In the genomic region with DNA sequence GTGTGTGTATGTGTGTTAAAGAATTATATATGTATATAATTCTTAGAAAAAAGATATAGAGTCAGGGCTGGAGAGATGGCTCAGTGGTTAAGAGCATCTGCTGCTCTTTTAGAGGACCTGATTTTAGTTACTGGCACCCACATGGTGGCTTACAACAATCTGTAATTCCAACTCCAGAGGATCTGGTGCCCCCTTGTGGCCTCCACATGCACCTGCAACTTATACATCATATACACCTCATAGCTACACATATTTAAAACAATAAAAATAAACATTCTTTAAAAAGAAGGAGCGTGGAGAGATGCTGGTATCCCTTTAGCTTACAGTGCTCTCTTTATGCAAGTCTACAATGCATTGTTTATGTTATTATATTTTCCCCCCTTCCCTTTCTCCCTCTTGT, we compare ENCODE assay signal across 25 mouse cellular contexts. TPM values are rescaled to one million over a fixed set of nuclear protein-coding genes. Genes with fewer than 3 reads are reported as not detected.
DNase-seq lines count a peak whose midpoint lies in the region; ATAC-seq and TF ChIP-seq lines count a peak whose summit lies in the region.
"Had no signal": no experiment of that assay in that cellular context is flagged by ENCODE, and none has a peak within 500 bp of the region (broad histone marks: within the 10 kb centered on the region; RNA-seq: fewer than 3 reads in every experiment).

No protein-coding gene starts in this region.

- peak; percentile 47 for TF ChIP-seq CTCF in heart, adult 2 months (IDR thresholded peaks at IDR 0.05)
- peak; percentile 47; the same call in 1 of the 2 replicates for TF ChIP-seq CTCF in liver, embryonic 14.5 days (IDR thresholded peaks at IDR 0.05; ENCODE audit: low read depth)
- peak; percentile 20 to 44; a peak in 2 of 4 replicates for TF ChIP-seq CTCF in CH12.LX (conservative IDR thresholded peaks at IDR 0.05 in 1 of 2, IDR thresholded peaks at IDR 0.05 in 1 of 2; ENCODE audit: low read depth in 2 of 2, low read length in 2 of 2)
- TF ChIP-seq CTCF in brain, embryonic 14.5 days (IDR thresholded peaks at IDR 0.05; ENCODE audit: borderline replicate concordance, extremely low read depth, insufficient read depth, insufficient read length) = peak; percentile 10; the same call in 1 of the 2 replicates

- dilution Hi-C loops in CH12.LX (cut with MboI; ENCODE audit: extremely low pct_ligation_motif_present, extremely low pct_unique_long_range_greater_than_20kb, low sequenced_read_pairs) = no loop called here

- in situ Hi-C loops in CH12.LX (cut with MboI; ENCODE audit: low pct_ligation_motif_present, low pct_unique_long_range_greater_than_20kb, low sequenced_read_pairs) = no loop called here

- H3K4me3 ChIP-seq in heart, adult 2 months = no peak overlapping the region
- H3K4me3 ChIP-seq in liver, embryonic 14.5 days (ENCODE audit: insufficient read depth in 1 of 2, low read depth in 2 of 2, low read length in 2 of 2) = no peak overlapping the region
- H3K4me3 ChIP-seq in CH12.LX (replicated peaks in 1 of 3; ENCODE audit: low read depth in 2 of 3, low read length in 2 of 3, poor library complexity in 1 of 3) = no peak overlapping the region
- H3K4me3 ChIP-seq: embryonic facial prominence, embryonic 13.5 days; forebrain, embryonic 15.5 days; heart, embryonic 12.5 days; hindbrain, embryonic 12.5 days; kidney, embryonic 15.5 days; liver, embryonic 13.5 days; megakaryocyte, embryonic 14.5 days; neural tube, embryonic 15.5 days; stomach, embryonic 15.5 days had no signal

- TF ChIP-seq EP300 in heart, adult 2 months (IDR thresholded peaks at IDR 0.05; ENCODE audit: insufficient read depth, low read depth, low read length) = no peak
- TF ChIP-seq EP300 in liver, embryonic 14.5 days (IDR thresholded peaks at IDR 0.05; ENCODE audit: low read depth) = no peak
- TF ChIP-seq EP300 in CH12.LX (IDR thresholded peaks at IDR 0.05; ENCODE audit: low read length) = no peak

- H3K9ac ChIP-seq in heart, adult 2 months (ENCODE audit: low read depth, low read length) = no peak overlapping the region
- H3K9ac ChIP-seq in liver, embryonic 14.5 days (replicated peaks) = no peak overlapping the region
- H3K9ac ChIP-seq in CH12.LX (ENCODE audit: insufficient read depth, low read depth) = no peak overlapping the region
- H3K9ac ChIP-seq: embryonic facial prominence, embryonic 13.5 days; forebrain, embryonic 15.5 days; heart, embryonic 12.5 days; hindbrain, embryonic 12.5 days; kidney, embryonic 15.5 days; liver, embryonic 13.5 days; neural tube, embryonic 15.5 days; stomach, embryonic 15.5 days had no signal

- H3K4me1 ChIP-seq in heart, adult 2 months (ENCODE audit: control insufficient read depth, insufficient read depth, low read length) = no peaks in the 10 kb centered on the region
- H3K4me1 ChIP-seq in liver, embryonic 14.5 days (replicated peaks; ENCODE audit: control insufficient read depth in 2 of 2, insufficient read depth in 2 of 2, low read length in 1 of 2) = no peaks in the 10 kb centered on the region
- peaks cover 0 to 11% of the 10 kb centered on the region in 2 experiments; a peak in 2 of 4 replicates for H3K4me1 ChIP-seq in CH12.LX (ENCODE audit: control insufficient read depth in 1 of 2, insufficient read depth in 2 of 2)
- H3K4me1 ChIP-seq: embryonic facial prominence, embryonic 13.5 days; forebrain, embryonic 15.5 days; heart, embryonic 12.5 days; hindbrain, embryonic 12.5 days; liver, embryonic 13.5 days; megakaryocyte, embryonic 14.5 days; neural tube, embryonic 15.5 days; stomach, embryonic 15.5 days had no signal

- ATAC-seq in liver, embryonic 14.5 days (ENCODE audit: insufficient read depth) = no peak
- ATAC-seq: forebrain, embryonic 15.5 days; inflammation-experienced regulatory T-cells, adult 6 months had no signal

- 92% methylated on average over 1 of the region's 1 CpGs for WGBS in heart, adult 2 months
- WGBS in liver, embryonic 14.5 days (ENCODE audit: insufficient replicate concordance) = 59% methylated on average over 1 of the region's 1 CpGs

- H3K4me2 ChIP-seq in liver, embryonic 14.5 days (ENCODE audit: low read depth) = no peak overlapping the region
- no peak overlapping the region for H3K4me2 ChIP-seq in CH12.LX (ENCODE audit: insufficient read depth, low read depth, poor library complexity, severe bottlenecking)
- H3K4me2 ChIP-seq: embryonic facial prominence, embryonic 13.5 days; forebrain, embryonic 15.5 days; heart, embryonic 12.5 days; hindbrain, embryonic 12.5 days; kidney, embryonic 15.5 days; liver, embryonic 13.5 days; neural tube, embryonic 15.5 days; stomach, embryonic 15.5 days had no signal

- TF ChIP-seq POLR2A in heart, adult 2 months (IDR thresholded peaks at IDR 0.05; ENCODE audit: insufficient read depth, low read depth, low read length) = no peak
- no peak for TF ChIP-seq POLR2A in CH12.LX (IDR thresholded peaks at IDR 0.05; ENCODE audit: low read depth, low read length)
- TF ChIP-seq POLR2A in brain, embryonic 14.5 days (IDR thresholded peaks at IDR 0.05; ENCODE audit: borderline replicate concordance, extremely low read depth, insufficient read depth, insufficient read length, poor library complexity, severe bottlenecking) = no peak

- H3K27ac ChIP-seq in heart, adult 2 months = no peak overlapping the region
- H3K27ac ChIP-seq in liver, embryonic 14.5 days = no peak overlapping the region
- no peak overlapping the region for H3K27ac ChIP-seq in CH12.LX (ENCODE audit: insufficient read depth, low read depth)
- H3K27ac ChIP-seq: embryonic facial prominence, embryonic 13.5 days; forebrain, embryonic 15.5 days; hindbrain, embryonic 12.5 days; kidney, embryonic 15.5 days; liver, embryonic 13.5 days; neural tube, embryonic 15.5 days; stomach, embryonic 15.5 days had no signal

- DNase-seq in heart, adult 2 months = no peak
- DNase-seq in heart, adult 18-20 months = no peak
- no peak for DNase-seq in liver, embryonic 14.5 days (ENCODE audit: low read depth in 3 of 3, low spot score in 3 of 3)
- no peak for DNase-seq in liver
- no peak for DNase-seq in CH12.LX (ENCODE audit: extremely low read depth)
- no peak for DNase-seq in brain, embryonic 14.5 days (ENCODE audit: low read depth)
- DNase-seq in left cerebral cortex, postnatal 14 days (ENCODE audit: low spot score in 2 of 2) = no peak
- DNase-seq: cerebellum, adult 9-11 months; heart, postnatal 14 days; layer of hippocampus, postnatal 36 days; left cerebral cortex, postnatal 4 days; liver, embryonic 13.5 days; lung, postnatal 10 days; midbrain, embryonic 14.5 days; thymus, adult 2 months had no signal

- intact Hi-C loops in heart, adult 2 months (cut with DNase I) = no loop called here
- intact Hi-C loops in left cerebral cortex, postnatal 14 days (cut with DNase I) = no loop called here

- no peaks in the 10 kb centered on the region for H3K36me3 ChIP-seq in heart, adult 2 months (ENCODE audit: control insufficient read depth, insufficient read depth, low read length)
- no peaks in the 10 kb centered on the region for H3K36me3 ChIP-seq in liver, embryonic 14.5 days (replicated peaks; ENCODE audit: control insufficient read depth, insufficient read depth, low read depth)
- H3K36me3 ChIP-seq in CH12.LX (replicated peaks in 1 of 2; ENCODE audit: control insufficient read depth in 1 of 2, insufficient read depth in 1 of 2, low read length in 1 of 2) = no peaks in the 10 kb centered on the region
- H3K36me3 ChIP-seq: embryonic facial prominence, embryonic 13.5 days; forebrain, embryonic 15.5 days; G1E; heart, embryonic 12.5 days; hindbrain, embryonic 12.5 days; liver, embryonic 13.5 days; neural tube, embryonic 15.5 days; stomach, embryonic 15.5 days had no signal

- no peaks in the 10 kb centered on the region for H3K79me2 ChIP-seq in heart, adult 2 months (replicated peaks; ENCODE audit: control insufficient read depth, insufficient read depth, low read length)
- no peaks in the 10 kb centered on the region for H3K79me2 ChIP-seq in CH12.LX (replicated peaks; ENCODE audit: control insufficient read depth, extremely low read depth, insufficient read depth, poor library complexity, severe bottlenecking)

- TF ChIP-seq RAD21 in CH12.LX (IDR thresholded peaks at IDR 0.05; ENCODE audit: low read depth, low read length) = no peak; the same call in none of the 2 replicates

- H3K27me3 ChIP-seq in heart, adult 2 months (ENCODE audit: control insufficient read depth, insufficient read depth, low read length) = no peaks in the 10 kb centered on the region
- no peaks in the 10 kb centered on the region for H3K27me3 ChIP-seq in liver, embryonic 14.5 days (ENCODE audit: control insufficient read depth, insufficient read depth, low read length)
- H3K27me3 ChIP-seq in CH12.LX (replicated peaks) = peaks cover 1% of the 10 kb centered on the region
- H3K27me3 ChIP-seq: embryonic facial prominence, embryonic 13.5 days; forebrain, embryonic 15.5 days; heart, embryonic 12.5 days; hindbrain, embryonic 12.5 days; kidney, embryonic 15.5 days; neural tube, embryonic 15.5 days; stomach, embryonic 15.5 days had no signal

- peaks cover 3% of the 10 kb centered on the region; the same call in 1 of the 2 replicates for H3K9me3 ChIP-seq in liver, embryonic 14.5 days (ENCODE audit: control insufficient read depth, low read length)
- H3K9me3 ChIP-seq in CH12.LX (replicated peaks; ENCODE audit: low read length) = no peaks in the 10 kb centered on the region
- H3K9me3 ChIP-seq: embryonic facial prominence, embryonic 13.5 days; forebrain, embryonic 15.5 days; heart, embryonic 12.5 days; hindbrain, embryonic 12.5 days; neural tube, embryonic 15.5 days; stomach, embryonic 15.5 days had no signal

RNA-seq across cellular contexts. Expression of gene Hsd17b14, which starts 10.2 kb away (rescaled TPM):
- under 1 TPM in 1 of 2 experiments, not detected in 1; 0.76 TPM for total RNA-seq in heart, adult 2 months (2021)
- polyA plus RNA-seq in heart, adult 2 months (2012; rRNA removed) = 0.45 and 0.47 TPM in 2 replicates
- under 1 TPM in 1 of 2 experiments, not detected in 1; 0.41 TPM for total RNA-seq in heart, adult 18-20 months (2021)
- polyA plus RNA-seq in liver, embryonic 14.5 days (2012; rRNA removed) = 0.95 and 2.1 TPM in 2 replicates
- polyA plus RNA-seq in liver, embryonic 14.5 days (2014; fragmentation: Nextera tagmentation; extraction: Ambion mirVana) = 1.2 and 2.5 TPM in 2 replicates
- total RNA-seq in CH12.LX (2012; rRNA removed) (not detected in 2 replicates), CH12.LX (2014; rRNA removed) (not detected in 2 replicates)
- polyA plus RNA-seq in CH12.LX (2012; ENCODE audit: insufficient read length, low read depth) = 1.5 and 2.3 TPM in 2 replicates
- polyA plus RNA-seq in brain, embryonic 14.5 days (2012; rRNA removed) = 0.25 and 0.44 TPM in 2 replicates
- not detected for total RNA-seq in left cerebral cortex, postnatal 14 days (2021)
- total RNA-seq: left cerebral cortex, postnatal 4 days had no signal
- polyA plus RNA-seq: forebrain, embryonic 15.5 days; midbrain, embryonic 14.5 days; neural tube, embryonic 15.5 days had no signal

RNA-seq across cellular contexts. Expression of gene Plekha4, which starts 18.4 kb away (rescaled TPM):
- total RNA-seq in heart, adult 2 months (2021) = 1 to 10 TPM; 2.9 to 3.2 TPM
- polyA plus RNA-seq in heart, adult 2 months (2012; rRNA removed) = 6.7 and 7.2 TPM in 2 replicates
- total RNA-seq in heart, adult 18-20 months (2021) = 1 to 10 TPM; 2.0 to 2.5 TPM
- 0.52 and 0.90 TPM in 2 replicates for polyA plus RNA-seq in liver, embryonic 14.5 days (2012; rRNA removed)
- polyA plus RNA-seq in liver, embryonic 14.5 days (2014; fragmentation: Nextera tagmentation; extraction: Ambion mirVana) = 0.40 and 0.41 TPM in 2 replicates
- total RNA-seq in CH12.LX (2012; rRNA removed) = 0.25 TPM in 2 replicates
- 0.28 TPM in 1 of 2 replicates, not detected in the other for total RNA-seq in CH12.LX (2014; rRNA removed)
- polyA plus RNA-seq in CH12.LX (2012; ENCODE audit: insufficient read length, low read depth) = 0.90 and 1.3 TPM in 2 replicates
- 1.7 and 3.6 TPM in 2 replicates for polyA plus RNA-seq in brain, embryonic 14.5 days (2012; rRNA removed)
- 1 to 10 TPM; 1.0 to 2.4 TPM for total RNA-seq in left cerebral cortex, postnatal 14 days (2021)

RNA-seq across cellular contexts. Expression of gene Ppp1r15a, which starts 18.5 kb away (rescaled TPM):
- 10 to 100 TPM; 27.3 to 29.6 TPM for total RNA-seq in heart, adult 2 months (2021)
- polyA plus RNA-seq in heart, adult 2 months (2012; rRNA removed) = 20.9 and 36.0 TPM in 2 replicates
- total RNA-seq in heart, adult 18-20 months (2021) = 10 to 100 TPM; 31.6 to 33.7 TPM
- 79.3 and 140 TPM in 2 replicates for polyA plus RNA-seq in liver, embryonic 14.5 days (2012; rRNA removed)
- 165 and 183 TPM in 2 replicates for polyA plus RNA-seq in liver, embryonic 14.5 days (2014; fragmentation: Nextera tagmentation; extraction: Ambion mirVana)
- total RNA-seq in CH12.LX (2012; rRNA removed) = 11.7 and 12.0 TPM in 2 replicates
- total RNA-seq in CH12.LX (2014; rRNA removed) = 12.5 and 13.9 TPM in 2 replicates
- 31.8 and 37.1 TPM in 2 replicates for polyA plus RNA-seq in CH12.LX (2012; ENCODE audit: insufficient read length, low read depth)
- 13.5 and 14.5 TPM in 2 replicates for polyA plus RNA-seq in brain, embryonic 14.5 days (2012; rRNA removed)
- 10 to 100 TPM; 24.2 to 33.3 TPM for total RNA-seq in left cerebral cortex, postnatal 14 days (2021)

RNA-seq across cellular contexts. Expression of gene Bcat2, which starts 25.4 kb away (rescaled TPM):
- total RNA-seq in heart, adult 2 months (2021) = 100 to 1,000 TPM; 219 to 306 TPM
- polyA plus RNA-seq in heart, adult 2 months (2012; rRNA removed) = 142 and 198 TPM in 2 replicates
- 100 to 1,000 TPM; 225 to 264 TPM for total RNA-seq in heart, adult 18-20 months (2021)
- 38.8 and 40.6 TPM in 2 replicates for polyA plus RNA-seq in liver, embryonic 14.5 days (2012; rRNA removed)
- polyA plus RNA-seq in liver, embryonic 14.5 days (2014; fragmentation: Nextera tagmentation; extraction: Ambion mirVana) = 35.9 and 39.4 TPM in 2 replicates
- total RNA-seq in CH12.LX (2012; rRNA removed) = 30.9 and 36.6 TPM in 2 replicates
- total RNA-seq in CH12.LX (2014; rRNA removed) = 12.9 and 13.5 TPM in 2 replicates
- polyA plus RNA-seq in CH12.LX (2012; ENCODE audit: insufficient read length, low read depth) = 56.9 and 65.6 TPM in 2 replicates
- 29.5 and 40.2 TPM in 2 replicates for polyA plus RNA-seq in brain, embryonic 14.5 days (2012; rRNA removed)
- 10 to 100 TPM; 22.6 to 25.2 TPM for total RNA-seq in left cerebral cortex, postnatal 14 days (2021)

RNA-seq across cellular contexts. Expression of gene Nucb1, which starts 34.3 kb away (rescaled TPM):
- total RNA-seq in heart, adult 2 months (2021) = 100 to 1,000 TPM; 132 to 152 TPM
- polyA plus RNA-seq in heart, adult 2 months (2012; rRNA removed) = 158 and 177 TPM in 2 replicates
- 100 to 1,000 TPM; 129 to 143 TPM for total RNA-seq in heart, adult 18-20 months (2021)
- polyA plus RNA-seq in liver, embryonic 14.5 days (2012; rRNA removed) = 48.2 and 58.8 TPM in 2 replicates
- 81.7 and 97.2 TPM in 2 replicates for polyA plus RNA-seq in liver, embryonic 14.5 days (2014; fragmentation: Nextera tagmentation; extraction: Ambion mirVana)
- total RNA-seq in CH12.LX (2012; rRNA removed) (83.4 and 92.6 TPM in 2 replicates), CH12.LX (2014; rRNA removed) (40.8 and 46.2 TPM in 2 replicates)
- polyA plus RNA-seq in CH12.LX (2012; ENCODE audit: insufficient read length, low read depth) = 90.4 and 129 TPM in 2 replicates
- 92.0 and 111 TPM in 2 replicates for polyA plus RNA-seq in brain, embryonic 14.5 days (2012; rRNA removed)
- 100 to 1,000 TPM; 109 to 110 TPM for total RNA-seq in left cerebral cortex, postnatal 14 days (2021)
